Mouse (Mus musculus) cerebellum, adult 9-10 months (tissue): ENCODE results near the gene Slc37a2.

Source experiments
- DNase-seq: peaks from one replicate; pipeline ENCODE4 v3.0.0; 2022

The Slc37a2 gene

DNA sequence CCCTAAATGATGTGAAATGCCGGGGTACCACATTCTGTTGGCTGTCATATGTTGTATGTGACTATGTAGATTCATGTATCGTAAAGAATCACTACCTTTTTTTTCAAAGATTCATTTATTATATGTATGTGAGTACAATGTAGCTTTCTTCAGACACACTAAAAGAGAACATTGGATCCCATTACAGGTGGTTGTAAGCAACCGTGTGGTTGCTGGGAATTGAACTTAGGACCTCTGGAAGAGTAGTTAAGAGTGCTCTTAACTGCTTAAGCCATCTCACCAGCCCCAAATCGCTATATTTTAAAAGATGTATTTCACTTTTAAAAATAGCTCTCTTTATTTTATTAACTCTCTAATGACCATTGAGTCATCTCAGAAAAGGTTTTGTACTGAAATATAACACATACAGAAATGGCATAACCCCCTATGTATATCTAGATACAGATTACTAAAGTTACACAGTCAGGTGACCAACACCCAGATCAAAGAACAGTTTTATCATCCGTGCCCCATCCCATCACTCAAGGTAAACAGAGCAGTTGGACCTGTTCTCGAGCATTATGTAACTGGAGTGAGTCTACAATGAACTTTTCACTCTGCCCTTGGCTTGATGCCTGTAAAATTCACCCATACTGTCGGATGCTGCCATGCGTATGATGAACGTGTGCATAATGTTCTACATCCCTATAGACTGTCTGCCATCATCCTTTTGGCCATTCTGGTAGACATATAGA is 41.0 kb downstream of the Slc37a2 start:
- no peak for DNase-seq

DNA sequence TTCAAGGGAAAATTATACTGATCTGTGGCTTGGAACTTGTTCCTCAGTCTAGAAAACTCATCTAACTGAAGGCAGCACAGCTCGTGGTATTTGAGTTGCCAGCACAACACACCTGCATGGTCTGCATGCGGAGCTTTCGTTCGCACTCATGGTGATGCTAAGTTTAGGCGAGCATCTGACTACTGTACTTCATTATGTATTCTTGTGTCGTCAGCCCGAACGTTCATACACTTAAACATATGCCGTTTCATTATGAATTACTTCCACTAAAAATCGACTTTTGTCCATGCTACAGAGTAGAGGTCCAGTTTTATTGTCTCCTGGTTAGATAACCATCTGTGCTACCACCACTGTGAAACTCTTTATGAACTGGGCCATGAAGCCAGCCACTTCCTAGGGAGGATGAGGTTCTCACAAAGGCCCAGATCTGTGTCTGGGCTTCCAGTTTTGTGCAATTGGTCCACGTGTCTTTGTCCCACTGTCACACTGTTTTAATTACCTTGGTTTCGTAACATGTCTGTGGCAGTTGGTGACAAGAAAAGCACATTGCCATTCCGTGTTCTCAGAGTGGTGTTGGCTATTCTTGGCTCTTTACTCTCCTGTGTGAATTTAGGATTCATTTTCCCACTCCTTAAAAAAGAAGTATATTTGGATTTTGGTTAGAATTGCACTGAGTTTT is 42.3 kb downstream of the Slc37a2 start:
- no peak for DNase-seq

- peak; percentile 98 for DNase-seq
Measured at GRCm38 (mm10) chr9:37207929-37208411, 47.6 kb downstream of the Slc37a2 start, which contains the start of gene Tmem218. Tmem218 (plus strand) TSS chr9:37208223.

DNA sequence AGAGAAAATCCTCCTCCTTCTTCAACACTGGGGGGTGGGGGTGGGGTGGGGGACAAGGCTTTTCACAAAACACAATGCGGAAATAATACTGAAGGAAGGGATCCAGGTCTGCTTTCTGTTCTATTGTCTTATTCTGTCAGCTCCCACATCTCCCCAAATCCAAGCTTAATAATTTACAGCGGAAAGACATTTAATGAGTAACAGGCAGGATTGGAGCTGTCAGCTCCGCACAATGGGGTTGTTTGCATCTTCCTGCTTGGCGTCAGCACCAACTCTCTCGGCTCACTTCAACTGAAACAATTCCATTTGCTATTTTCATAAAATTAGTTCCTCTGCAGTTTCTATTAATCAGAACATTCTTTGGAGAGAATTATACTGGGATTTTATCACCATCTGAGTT is 51.7 kb downstream of the Slc37a2 start:
- DNase-seq, result no peak

- no peak for DNase-seq
Measured at GRCm38 (mm10) chr9:37200414-37200813, 55.1 kb downstream of the Slc37a2 start.

DNA sequence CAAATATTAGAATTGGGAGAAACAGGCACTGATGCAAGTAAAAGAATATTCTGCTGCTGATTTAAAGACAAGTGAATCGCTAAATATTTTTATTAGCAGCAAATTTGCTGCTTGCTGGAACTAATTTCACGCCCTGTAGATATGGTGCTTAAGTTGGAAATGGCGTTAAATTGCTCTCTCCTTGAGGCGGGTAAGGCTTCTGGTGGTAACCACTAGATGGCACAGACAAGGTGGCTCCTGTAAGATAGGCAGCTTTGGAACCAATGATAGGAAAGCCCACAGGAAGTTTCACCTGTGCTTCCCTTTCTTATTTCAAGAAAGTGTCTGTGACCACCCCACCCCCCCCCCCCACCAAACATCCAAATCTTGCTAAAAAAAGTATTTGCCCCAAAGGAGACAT is 58.5 kb downstream of the Slc37a2 start:
- no peak for DNase-seq

- DNase-seq, result no peak
Measured at GRCm38 (mm10) chr9:37188024-37188423, 67.5 kb downstream of the Slc37a2 start.

GRCm38 (mm10) chr9:37187407-37187806 is 68.1 kb downstream of the Slc37a2 start:
- DNase-seq, result no peak

GRCm38 (mm10) chr9:37183176-37183575 is 72.4 kb downstream of the Slc37a2 start:
- DNase-seq, result no peak

DNA sequence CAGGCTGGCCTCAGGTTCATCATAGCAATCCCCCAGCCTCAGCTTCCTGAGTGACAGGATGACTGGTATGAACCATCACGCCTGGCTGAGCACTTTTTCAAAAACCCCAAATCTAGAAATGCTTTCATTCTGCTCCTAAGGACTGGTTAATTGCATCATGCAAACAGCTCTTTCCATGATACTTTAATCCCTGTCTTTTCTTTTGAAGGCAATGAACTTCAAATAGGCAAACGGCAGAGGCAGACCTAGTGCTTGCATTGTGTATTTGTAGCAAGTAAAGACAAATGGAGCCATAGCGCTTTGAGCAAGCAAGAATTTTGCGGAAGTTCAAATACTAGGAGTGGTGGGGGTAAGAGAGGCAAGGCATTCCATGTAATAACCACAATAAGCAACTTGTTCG is 73.9 kb downstream of the Slc37a2 start:
- DNase-seq, result no peak

DNA sequence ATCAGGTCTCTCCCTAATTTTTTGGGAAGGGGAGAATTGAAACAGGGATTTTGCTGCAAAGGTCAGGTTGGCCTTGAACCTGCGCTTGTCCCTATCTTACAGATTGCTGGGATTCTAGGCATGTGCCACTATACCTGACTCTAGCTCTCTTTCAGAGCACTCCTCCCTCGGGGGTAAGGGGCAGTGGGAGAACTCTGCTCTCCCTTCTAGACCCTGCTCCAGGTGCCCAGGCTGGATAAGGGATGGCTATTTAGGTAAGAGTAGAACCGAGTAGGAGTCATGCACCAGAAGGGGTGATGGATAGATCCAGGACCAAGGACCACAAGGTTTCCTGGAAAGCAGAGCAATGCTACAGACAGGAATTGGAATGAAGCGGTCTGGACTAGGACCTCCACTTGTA is 75.9 kb downstream of the Slc37a2 start:
- DNase-seq, result no peak

- no peak for DNase-seq
Measured at GRCm38 (mm10) chr9:37178911-37179310, 76.6 kb downstream of the Slc37a2 start.
